Mouse (Mus musculus): ENCODE results near the gene Agbl1. TPM values are rescaled to one million over a fixed set of nuclear protein-coding genes. Genes with fewer than 3 reads are reported as not detected.
"Not testable (repeated sequence)": the region's sequence is repeated elsewhere in the genome, so short reads cannot be mapped to it uniquely, and the experiment has no call there.

The Agbl1 gene
- polyA plus RNA-seq (2012; ENCODE audit: insufficient read depth, insufficient read length, missing spikeins) = not detected in 2 replicates

DNA sequence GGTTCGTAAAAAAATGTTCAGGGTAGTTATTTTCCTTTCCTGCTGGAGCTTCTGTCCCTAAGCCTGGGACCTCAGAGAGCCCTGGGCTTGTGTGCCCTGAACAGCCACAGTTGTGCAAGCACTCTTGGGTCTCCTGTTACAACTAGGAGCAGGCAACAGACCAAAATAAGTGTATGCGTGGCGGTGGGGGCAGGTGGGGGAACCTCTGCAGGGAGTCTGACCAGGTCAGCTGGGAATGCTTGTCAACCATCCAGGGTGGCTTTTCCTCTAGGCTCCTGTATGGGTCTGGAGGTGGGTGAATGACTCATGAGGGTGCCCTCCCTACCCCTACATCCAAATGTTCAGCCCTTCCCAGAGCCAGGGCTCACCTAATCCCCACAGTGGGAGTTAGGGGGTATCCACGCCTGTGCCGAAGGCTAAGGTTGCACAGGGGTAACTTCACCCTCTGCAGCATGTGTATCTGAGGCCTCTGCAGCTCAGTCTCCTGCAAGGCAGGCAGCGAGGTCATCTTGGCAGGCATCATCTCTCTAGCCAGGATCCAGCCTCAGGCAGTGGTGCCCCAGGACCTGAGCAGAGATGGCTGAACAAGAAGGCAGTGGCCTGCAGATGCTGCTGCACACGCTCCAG, at the start of gene Agbl1:
Gene Agbl1, plus strand, starts transcription at position 577 of the 627 bp plus-strand sequence.
- H3K4me1 ChIP-seq (ENCODE audit: control insufficient read depth, insufficient read depth, insufficient read length, low read length) = no peaks in the 10 kb centered on the region
- H3K4me3 ChIP-seq (ENCODE audit: insufficient read depth, low read depth, low read length) = no peak within 1 kb of the TSS
- no peak within 1 kb of the TSS for H3K27ac ChIP-seq (replicated peaks; ENCODE audit: low read depth, low read length)

- no peak overlapping the region for H3K27ac ChIP-seq (replicated peaks; ENCODE audit: low read depth, low read length)
These were observed 44.6 kb upstream of the Agbl1 start for GRCm38 (mm10) chr7:76185005-76185658.

GRCm38 (mm10) chr7:76185681-76186121, 44.0 kb upstream of the Agbl1 start:
- Histone ChIP-seq H3K4me3 (ENCODE audit: insufficient read depth, low read depth, low read length) (no peak overlapping the region), H3K27ac (replicated peaks; ENCODE audit: low read depth, low read length) (no peak overlapping the region)

More at GRCm38 (mm10) chr7:76185005-76185658, 44.6 kb upstream of the Agbl1 start:
- Histone ChIP-seq H3K4me1 (ENCODE audit: control insufficient read depth, insufficient read depth, insufficient read length, low read length) (no peaks in the 10 kb centered on the region), H3K4me3 (ENCODE audit: insufficient read depth, low read depth, low read length) (no peak overlapping the region)

DNA sequence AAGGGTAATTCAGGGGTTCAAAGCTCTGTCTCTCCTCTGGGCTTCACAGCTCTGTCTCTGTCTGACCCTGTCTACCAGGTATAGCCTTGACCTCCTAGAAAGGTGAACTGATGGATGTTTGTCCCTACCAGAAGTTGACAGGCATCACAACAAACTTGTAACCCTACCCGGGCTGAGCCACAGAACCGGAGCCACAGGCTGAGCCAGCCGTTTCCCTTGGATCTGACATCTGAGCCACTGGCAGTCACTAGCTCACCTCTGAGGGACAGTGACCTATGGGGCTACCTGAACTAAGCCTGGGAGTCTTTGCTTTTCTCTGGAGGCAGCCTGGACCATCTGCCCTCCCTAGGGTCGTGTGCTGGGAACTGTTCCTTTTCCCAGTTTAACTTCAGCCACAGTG, 11.1 kb upstream of the Agbl1 start:
- no peak overlapping the region for H3K27ac ChIP-seq (replicated peaks; ENCODE audit: low read depth, low read length)
- no peak overlapping the region for H3K4me3 ChIP-seq (ENCODE audit: insufficient read depth, low read depth, low read length)
- H3K4me1 ChIP-seq (ENCODE audit: control insufficient read depth, insufficient read depth, insufficient read length, low read length) = no peaks in the 10 kb centered on the region

More at GRCm38 (mm10) chr7:76185681-76186121, 44.0 kb upstream of the Agbl1 start:
- no peaks in the 10 kb centered on the region for H3K4me1 ChIP-seq (ENCODE audit: control insufficient read depth, insufficient read depth, insufficient read length, low read length)

DNA sequence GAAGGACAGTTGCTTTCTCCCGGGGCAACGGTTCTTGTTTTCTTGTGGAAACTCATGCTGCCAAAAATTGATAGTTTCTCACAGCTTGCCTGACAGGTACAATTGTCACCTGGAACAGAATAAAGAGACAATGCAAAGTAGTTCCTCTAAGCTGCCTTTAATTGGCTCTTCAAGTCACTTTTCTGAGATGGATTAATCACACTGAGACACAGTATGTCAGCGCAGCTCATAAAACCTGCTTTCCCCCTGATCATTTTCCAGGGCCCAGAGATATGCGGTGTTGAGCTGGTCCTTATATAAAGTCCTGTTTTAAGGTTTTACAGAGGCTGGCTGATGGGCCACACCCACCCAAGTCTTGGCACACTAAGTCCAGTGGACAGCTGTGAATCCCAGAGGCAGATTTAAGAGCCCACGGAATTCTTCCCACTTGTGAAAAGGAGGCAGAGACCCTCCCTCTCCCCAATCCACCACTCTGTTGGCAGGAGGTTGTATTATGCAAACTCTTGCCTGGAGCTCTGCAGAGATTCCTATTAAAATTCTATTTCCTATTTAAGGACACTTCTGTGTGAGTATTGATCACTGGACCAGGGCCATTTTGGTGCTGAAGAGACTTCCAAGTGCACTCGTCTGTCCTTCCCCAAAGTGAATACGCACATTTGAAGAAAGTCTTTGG, 9.8 kb upstream of the Agbl1 start:
- H3K4me3 ChIP-seq (ENCODE audit: insufficient read depth, low read depth, low read length) = no peak overlapping the region
- no peak overlapping the region for H3K27ac ChIP-seq (replicated peaks; ENCODE audit: low read depth, low read length)
- no peaks in the 10 kb centered on the region for H3K4me1 ChIP-seq (ENCODE audit: control insufficient read depth, insufficient read depth, insufficient read length, low read length)

DNA sequence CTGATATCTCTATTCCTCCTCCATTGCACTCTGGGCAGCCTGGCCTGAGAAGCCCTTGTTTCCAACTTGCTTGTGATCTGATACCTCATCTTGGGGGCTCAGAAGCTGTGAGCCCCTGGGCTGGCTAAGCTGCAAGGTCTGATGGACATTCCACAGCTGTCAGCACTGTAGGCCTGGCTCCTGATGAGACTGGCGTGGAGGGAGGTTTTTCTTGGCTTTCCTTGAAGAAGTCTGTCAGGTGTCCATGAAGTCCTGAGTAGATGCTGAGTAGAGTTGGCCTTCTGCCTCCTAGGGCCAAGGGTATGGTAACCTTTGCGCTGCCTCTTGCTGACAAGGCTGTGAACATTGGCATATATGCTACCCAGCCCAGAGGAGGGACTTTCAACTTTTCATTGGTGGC, 7.0 kb upstream of the Agbl1 start:
- no peak overlapping the region for H3K27ac ChIP-seq (replicated peaks; ENCODE audit: low read depth, low read length)
- H3K4me3 ChIP-seq (ENCODE audit: insufficient read depth, low read depth, low read length) = no peak overlapping the region
- H3K4me1 ChIP-seq (ENCODE audit: control insufficient read depth, insufficient read depth, insufficient read length, low read length) = no peaks in the 10 kb centered on the region

GRCm38 (mm10) chr7:76228881-76229280, 806 bp upstream of the Agbl1 start:
- Histone ChIP-seq H3K4me3 (ENCODE audit: insufficient read depth, low read depth, low read length) (no peak overlapping the region), H3K4me1 (ENCODE audit: control insufficient read depth, insufficient read depth, insufficient read length, low read length) (no peaks in the 10 kb centered on the region), H3K27ac (replicated peaks; ENCODE audit: low read depth, low read length) (no peak overlapping the region)

DNA sequence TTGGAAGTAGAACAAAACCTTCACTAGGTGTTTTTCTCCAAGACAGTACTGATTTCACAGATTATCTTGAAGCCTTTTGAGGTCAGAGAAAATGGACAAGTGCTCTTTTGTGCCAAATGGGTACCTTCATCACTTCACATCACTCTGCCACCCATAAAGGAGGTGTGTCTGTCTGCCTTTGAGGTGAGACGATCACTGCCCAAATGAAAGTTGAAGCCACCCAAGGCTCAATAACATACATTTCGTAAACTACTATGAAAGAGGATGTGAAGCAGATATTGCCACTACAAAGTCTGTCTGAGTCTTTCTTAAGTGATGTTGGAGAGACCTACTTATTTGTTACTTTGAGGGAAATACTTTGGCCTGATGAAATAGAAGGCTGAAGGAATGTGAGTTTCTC, 4.6 kb downstream of the Agbl1 start:
- H3K4me1 ChIP-seq (ENCODE audit: control insufficient read depth, insufficient read depth, insufficient read length, low read length) = no peaks in the 10 kb centered on the region
- no peak overlapping the region for H3K4me3 ChIP-seq (ENCODE audit: insufficient read depth, low read depth, low read length)
- H3K27ac ChIP-seq (replicated peaks; ENCODE audit: low read depth, low read length) = no peak overlapping the region

GRCm38 (mm10) chr7:76237497-76237896, 7.8 kb downstream of the Agbl1 start:
- Histone ChIP-seq H3K27ac (replicated peaks; ENCODE audit: low read depth, low read length) (no peak overlapping the region), H3K4me3 (ENCODE audit: insufficient read depth, low read depth, low read length) (no peak overlapping the region), H3K4me1 (ENCODE audit: control insufficient read depth, insufficient read depth, insufficient read length, low read length) (no peaks in the 10 kb centered on the region)

GRCm38 (mm10) chr7:76244839-76245238, 15.2 kb downstream of the Agbl1 start:
- H3K4me1 ChIP-seq (ENCODE audit: control insufficient read depth, insufficient read depth, insufficient read length, low read length); H3K27ac ChIP-seq (replicated peaks; ENCODE audit: low read depth, low read length); H3K4me3 ChIP-seq (ENCODE audit: insufficient read depth, low read depth, low read length): not testable (repeated sequence)

DNA sequence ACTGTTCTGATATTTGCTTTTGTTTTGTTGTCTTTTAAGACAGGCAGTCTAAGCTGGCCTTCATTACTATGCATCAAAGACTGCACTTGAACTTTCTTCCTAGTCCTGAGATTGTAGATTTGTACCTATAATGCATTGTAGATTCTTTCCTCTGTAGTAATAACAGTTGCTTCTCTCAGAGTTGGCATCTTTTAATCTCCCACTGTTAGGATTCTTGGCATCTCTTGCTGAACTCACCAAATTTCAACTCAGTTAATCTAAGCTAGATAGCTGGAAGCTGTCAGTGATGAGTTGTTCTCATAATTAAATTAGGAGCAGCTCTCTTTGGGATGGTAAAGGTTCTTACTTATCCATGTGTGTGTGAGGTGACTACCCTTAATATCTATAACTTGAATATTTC, 45.4 kb downstream of the Agbl1 start:
- H3K4me1 ChIP-seq (ENCODE audit: control insufficient read depth, insufficient read depth, insufficient read length, low read length) = no peaks in the 10 kb centered on the region
- no peak overlapping the region for H3K27ac ChIP-seq (replicated peaks; ENCODE audit: low read depth, low read length)
- no peak overlapping the region for H3K4me3 ChIP-seq (ENCODE audit: insufficient read depth, low read depth, low read length)

GRCm38 (mm10) chr7:76282831-76283230, 53.1 kb downstream of the Agbl1 start:
- no peak overlapping the region for H3K4me3 ChIP-seq (ENCODE audit: insufficient read depth, low read depth, low read length)
- no peaks in the 10 kb centered on the region for H3K4me1 ChIP-seq (ENCODE audit: control insufficient read depth, insufficient read depth, insufficient read length, low read length)
- H3K27ac ChIP-seq (replicated peaks; ENCODE audit: low read depth, low read length) = no peak overlapping the region

- no peak overlapping the region for H3K4me3 ChIP-seq (ENCODE audit: insufficient read depth, low read depth, low read length)
- no peak overlapping the region for H3K27ac ChIP-seq (replicated peaks; ENCODE audit: low read depth, low read length)
These were observed 57.8 kb downstream of the Agbl1 start for GRCm38 (mm10) chr7:76287531-76287930.

DNA sequence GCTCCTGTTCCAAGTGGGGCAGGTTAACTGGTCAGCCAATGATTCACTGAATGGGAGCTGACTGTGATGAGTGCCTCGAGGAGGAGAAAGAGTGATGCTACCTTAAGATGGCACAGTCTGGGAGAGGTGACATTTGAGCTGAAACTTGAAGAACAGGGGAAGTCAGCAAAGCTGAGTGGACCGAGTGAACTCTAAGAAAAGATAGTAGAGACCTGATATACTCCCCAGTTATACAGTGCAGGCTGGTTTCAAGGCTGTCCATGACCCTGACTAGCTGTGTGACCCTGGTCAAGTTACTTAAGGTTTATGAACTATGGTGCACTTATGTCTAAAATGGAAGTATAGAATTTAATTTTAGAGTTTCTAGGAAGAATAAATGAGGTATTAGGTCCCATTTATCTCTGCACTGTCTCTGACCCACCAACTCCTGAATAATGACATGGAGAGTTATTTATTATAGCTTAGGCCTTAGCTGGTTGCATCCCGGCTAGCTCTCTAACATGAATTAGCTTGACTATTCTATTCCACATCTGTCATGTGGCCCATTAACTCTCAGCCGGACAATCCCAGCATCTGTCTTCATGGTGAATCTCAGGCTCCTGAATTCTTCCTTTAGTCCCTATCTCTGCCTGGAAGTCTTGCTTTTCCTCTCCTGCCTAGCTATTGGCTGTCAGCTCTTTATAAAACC, 92.3 kb downstream of the Agbl1 start:
- Histone ChIP-seq H3K4me1 (ENCODE audit: control insufficient read depth, insufficient read depth, insufficient read length, low read length) (no peaks in the 10 kb centered on the region), H3K4me3 (ENCODE audit: insufficient read depth, low read depth, low read length) (no peak overlapping the region), H3K27ac (replicated peaks; ENCODE audit: low read depth, low read length) (no peak overlapping the region)

More at GRCm38 (mm10) chr7:76287531-76287930, 57.8 kb downstream of the Agbl1 start:
- no peaks in the 10 kb centered on the region for H3K4me1 ChIP-seq (ENCODE audit: control insufficient read depth, insufficient read depth, insufficient read length, low read length)

DNA sequence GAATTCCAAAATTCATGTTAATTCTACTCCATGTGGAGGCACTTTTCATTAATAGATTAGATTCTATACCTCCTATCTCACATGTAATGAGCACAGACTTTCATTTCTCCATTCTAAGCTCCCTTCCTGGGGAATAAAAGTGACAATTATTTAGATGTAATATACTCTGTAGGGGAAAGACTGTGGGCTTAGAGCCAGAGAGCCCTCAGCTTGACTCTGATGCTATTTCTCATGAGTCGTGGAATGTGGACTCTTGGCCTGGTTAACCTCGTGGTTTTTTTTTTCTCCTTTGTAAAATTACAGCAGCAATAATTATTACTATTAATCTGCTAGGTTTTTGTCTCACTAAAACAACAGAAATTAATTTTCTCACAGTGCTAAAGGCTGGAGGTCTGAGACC, 96.4 kb downstream of the Agbl1 start:
- no peak overlapping the region for H3K4me3 ChIP-seq (ENCODE audit: insufficient read depth, low read depth, low read length)
- H3K4me1 ChIP-seq (ENCODE audit: control insufficient read depth, insufficient read depth, insufficient read length, low read length) = no peaks in the 10 kb centered on the region
- no peak overlapping the region for H3K27ac ChIP-seq (replicated peaks; ENCODE audit: low read depth, low read length)

Data from brown adipose tissue, adult 24 weeks (tissue).